11 mouse cellular contexts compared by ENCODE assay signal in the genomic region with DNA sequence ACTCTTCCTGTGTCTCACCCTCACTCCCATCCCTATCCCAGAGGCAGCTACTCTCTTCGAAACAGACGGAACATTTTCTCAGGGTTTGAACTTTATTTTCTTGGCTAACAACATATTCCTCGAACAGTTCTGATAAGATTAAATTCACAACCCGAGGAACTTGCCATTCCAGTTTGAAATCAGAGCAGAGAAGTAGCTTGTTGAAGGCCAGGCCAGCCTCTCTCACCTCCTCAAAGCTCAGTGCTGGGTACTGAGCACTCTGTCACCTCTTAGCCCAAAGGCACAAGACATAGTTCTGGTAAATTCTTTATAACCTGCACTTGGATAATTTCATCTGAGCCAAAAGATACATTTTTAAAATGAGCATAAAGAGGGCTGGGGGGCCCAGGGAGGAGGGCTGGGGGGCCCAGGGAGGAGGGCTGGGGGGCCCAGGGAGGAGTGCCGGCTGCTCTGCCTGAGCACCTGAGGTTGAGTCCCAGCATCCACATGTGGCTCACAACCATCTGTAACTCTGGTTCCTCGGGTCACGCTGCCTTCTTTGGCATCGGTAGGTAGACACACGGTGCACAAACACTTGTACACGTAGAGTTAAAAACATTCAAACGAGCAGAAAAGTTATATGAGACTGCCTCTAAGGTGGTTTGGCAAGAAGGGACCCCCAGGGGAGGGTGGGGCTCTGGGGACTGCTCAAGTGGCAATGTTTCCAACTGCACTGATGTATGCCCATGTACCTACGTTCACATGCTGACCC.
A peak's percentile ranks its signal among the peaks of the same experiment; 100 is the strongest.
DNase-seq lines count a peak whose midpoint lies in the region; ATAC-seq and TF ChIP-seq lines count a peak whose summit lies in the region.
"Had no signal": no experiment of that assay in that cellular context is flagged by ENCODE, and none has a peak within 500 bp of the region (broad histone marks: within the 10 kb centered on the region; RNA-seq: fewer than 3 reads in every experiment).

No protein-coding gene starts in this region.

- no peaks in the 10 kb centered on the region for H3K27me3 ChIP-seq in kidney, embryonic 15.5 days
- no peaks in the 10 kb centered on the region for H3K27me3 ChIP-seq in stomach, embryonic 14.5 days (ENCODE audit: control insufficient read depth, insufficient read depth, low read length)
- no peaks in the 10 kb centered on the region for H3K27me3 ChIP-seq in cerebellum, adult 2 months (ENCODE audit: control insufficient read depth, insufficient read depth, low read length)
- H3K27me3 ChIP-seq: hindbrain, embryonic 15.5 days had no signal

- H3K4me1 ChIP-seq in kidney, embryonic 15.5 days, result peaks cover 39% of the 10 kb centered on the region
- H3K4me1 ChIP-seq in stomach, embryonic 14.5 days (ENCODE audit: control insufficient read depth, insufficient read depth, low read length), result peaks cover 47% of the 10 kb centered on the region; the same call in 1 of the 2 replicates
- H3K4me1 ChIP-seq in cerebellum, adult 2 months (ENCODE audit: control insufficient read depth, insufficient read depth, low read length), result no peaks in the 10 kb centered on the region

- H3K4me2 ChIP-seq in kidney, embryonic 15.5 days, result no peak overlapping the region
- H3K4me2 ChIP-seq in stomach, embryonic 14.5 days (replicated peaks; ENCODE audit: low read depth, low read length), result no peak overlapping the region
- H3K4me2 ChIP-seq: hindbrain, embryonic 15.5 days had no signal

- no peaks in the 10 kb centered on the region for H3K9me3 ChIP-seq in kidney, embryonic 15.5 days (replicated peaks)
- H3K9me3 ChIP-seq in stomach, embryonic 14.5 days (ENCODE audit: control insufficient read depth, low read depth, low read length), result no peaks in the 10 kb centered on the region
- H3K9me3 ChIP-seq: hindbrain, embryonic 15.5 days; midbrain, embryonic 10.5 days had no signal

- ATAC-seq in kidney, embryonic 15.5 days (replicated peaks; ENCODE audit: low FRiP score), result 0 out of 2 replicates have a peak, but pooled peaks have one; percentile 37
- ATAC-seq in stomach, embryonic 14.5 days (ENCODE audit: insufficient number of reproducible peaks, insufficient read depth, low FRiP score, low read depth), result peak; percentile 56

- H3K4me3 ChIP-seq in kidney, embryonic 15.5 days (replicated peaks), result no peak overlapping the region
- no peak overlapping the region for H3K4me3 ChIP-seq in stomach, embryonic 14.5 days (ENCODE audit: low read depth, low read length)
- no peak overlapping the region for H3K4me3 ChIP-seq in cerebellum, adult 2 months (replicated peaks; ENCODE audit: insufficient read depth, low read depth, low read length)
- H3K4me3 ChIP-seq: hindbrain, embryonic 15.5 days; midbrain, embryonic 10.5 days had no signal

- H3K27ac ChIP-seq in kidney, embryonic 15.5 days, result no peak overlapping the region
- peak overlapping the region; percentile 82 for H3K27ac ChIP-seq in stomach, embryonic 14.5 days (ENCODE audit: low read length)
- no peak overlapping the region for H3K27ac ChIP-seq in cerebellum, adult 2 months (ENCODE audit: insufficient read depth, low read length)
- H3K27ac ChIP-seq: midbrain, embryonic 10.5 days had no signal

- no peak for DNase-seq in kidney, postnatal 4 days
- DNase-seq in urinary bladder, postnatal 14 days (ENCODE audit: low spot score), result peak; percentile 52
- DNase-seq in urinary bladder, postnatal 25 days (ENCODE audit: low spot score), result no peak
- DNase-seq in cerebellum, adult 2 months, result no peak
- DNase-seq in left cerebral cortex, adult 11 months (ENCODE audit: low spot score), result no peak
- DNase-seq: cerebellum, adult 11 months; kidney, postnatal 10 days had no signal

- no peak overlapping the region for H3K9ac ChIP-seq in kidney, embryonic 15.5 days
- H3K9ac ChIP-seq in stomach, embryonic 14.5 days (replicated peaks; ENCODE audit: low read depth, low read length), result no peak overlapping the region
- H3K9ac ChIP-seq: hindbrain, embryonic 15.5 days had no signal

- no peak for TF ChIP-seq CTCF in cerebellum, adult 2 months (IDR thresholded peaks at IDR 0.05; ENCODE audit: borderline replicate concordance, insufficient read depth, low read depth, low read length)

- 69% methylated on average over 12 of the region's 12 CpGs for WGBS in kidney, embryonic 15.5 days
- 48% methylated on average over 12 of the region's 12 CpGs for WGBS in stomach, embryonic 14.5 days
- 94% methylated on average over 12 of the region's 12 CpGs for WGBS in cerebellum, adult 2 months

- no peak for TF ChIP-seq POLR2A in cerebellum, adult 2 months (IDR thresholded peaks at IDR 0.05; ENCODE audit: borderline replicate concordance, insufficient read depth, low read length)

- no peaks in the 10 kb centered on the region for H3K36me3 ChIP-seq in kidney, embryonic 15.5 days
- no peaks in the 10 kb centered on the region for H3K36me3 ChIP-seq in stomach, embryonic 14.5 days (ENCODE audit: control insufficient read depth, insufficient read depth, low read length)
- H3K36me3 ChIP-seq: hindbrain, embryonic 15.5 days; midbrain, embryonic 10.5 days had no signal
